Mouse (Mus musculus) activated CD4-positive, CD25-positive, alpha-beta regulatory T cell (primary cell): ENCODE measurements around the gene Erp27. TPM values are rescaled to one million over a fixed set of nuclear protein-coding genes. Genes with fewer than 3 reads are reported as not detected.

Experiments
- polyA plus RNA-seq, 2 experiments: library from polyadenylated mRNA; unstranded; fragments of 100-300 nt; shearing (Covaris generic); gene quantifications; one replicate each; pipeline ENCODE4 v1.2.1; 2017

The Erp27 gene
- polyA plus RNA-seq, result 1 to 10 TPM; 2.5 to 3.5 TPM

GRCm38 (mm10) chr6:136922080-136922479, at the start of gene Erp27:
Gene Erp27 (minus strand): TSS chr6:136922180.

GRCm38 (mm10) chr6:136941051-136942021, 19.4 kb upstream of the Erp27 start, which contains the start of gene Arhgdib:
Gene Arhgdib (minus strand): TSS chr6:136941899.

GRCm38 (mm10) chr6:136923532-136923931, 1.6 kb upstream of the Erp27 start, which contains the start of gene Pde6h:
Gene Pde6h (plus strand): TSS chr6:136923832.

GRCm38 (mm10) chr6:136875670-136876069, 46.3 kb downstream of the Erp27 start, which contains the start of gene Mgp:
Gene Mgp (minus strand): TSS chr6:136875823.

Other genes starting within 250 kb of the Erp27 start
- under 1 TPM in 1 of 2 experiments, not detected in 1; 0.07 TPM for gene Gucy2c, start 140.4 kb downstream of the Erp27 start, polyA plus RNA-seq
- 1 to 10 TPM in 1 of 2 experiments, under 1 TPM in 1; 0.85 to 1.0 TPM for gene Hist4h4, start 117.8 kb downstream of the Erp27 start, polyA plus RNA-seq
- 100 to 1,000 TPM; 167 to 198 TPM for gene H2afj, start 113.9 kb downstream of the Erp27 start, polyA plus RNA-seq
- 1 to 10 TPM; 2.0 to 2.1 TPM for gene BC049715, start 94.6 kb downstream of the Erp27 start, polyA plus RNA-seq
- 10 to 100 TPM; 85.1 to 86.6 TPM for gene Wbp11, start 93.9 kb downstream of the Erp27 start, polyA plus RNA-seq
- not detected for gene Smco3, start 86.7 kb downstream of the Erp27 start, polyA plus RNA-seq
- 1 to 10 TPM; 2.5 to 3.3 TPM for gene Art4, start 64.4 kb downstream of the Erp27 start, polyA plus RNA-seq
- gene Mgp, start 46.4 kb downstream of the Erp27 start, polyA plus RNA-seq, result not detected
- under 1 TPM; 0.20 to 0.74 TPM for gene Pde6h, start 1.7 kb upstream of the Erp27 start, polyA plus RNA-seq
- 1,000 to 10,000 TPM; 2,391 to 2,736 TPM for gene Arhgdib, start 19.7 kb upstream of the Erp27 start, polyA plus RNA-seq
- not detected for gene Rerg, start 248.3 kb upstream of the Erp27 start, polyA plus RNA-seq